Mouse (Mus musculus) kidney, adult 11 months (tissue): ENCODE measurements around the gene Ttc28.

ENCODE experiments used
- DNase-seq: peaks from one replicate; pipeline ENCODE4 v3.0.0; 2022

The Ttc28 gene

DNA sequence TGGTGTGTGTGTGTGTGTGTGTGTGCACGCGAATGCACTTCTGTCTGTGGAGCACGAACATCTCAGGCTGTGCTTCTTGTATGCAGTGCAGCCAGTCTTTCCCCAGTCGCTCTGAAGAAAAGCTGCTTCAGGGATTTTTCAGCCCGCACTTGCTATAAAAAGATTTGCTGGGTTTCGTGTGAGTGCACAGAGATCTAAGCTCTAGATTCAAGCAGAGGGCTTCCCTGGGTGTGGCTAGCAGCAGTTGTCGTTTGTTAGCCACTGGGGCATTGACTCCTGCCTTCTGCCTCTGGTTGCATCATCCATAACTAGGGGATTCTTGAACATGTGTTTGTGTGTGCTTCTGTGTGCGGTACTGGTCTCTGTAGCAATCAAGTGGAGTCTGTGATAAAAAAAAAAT, 175.9 kb downstream of the Ttc28 start:
- DNase-seq = no peak

DNA sequence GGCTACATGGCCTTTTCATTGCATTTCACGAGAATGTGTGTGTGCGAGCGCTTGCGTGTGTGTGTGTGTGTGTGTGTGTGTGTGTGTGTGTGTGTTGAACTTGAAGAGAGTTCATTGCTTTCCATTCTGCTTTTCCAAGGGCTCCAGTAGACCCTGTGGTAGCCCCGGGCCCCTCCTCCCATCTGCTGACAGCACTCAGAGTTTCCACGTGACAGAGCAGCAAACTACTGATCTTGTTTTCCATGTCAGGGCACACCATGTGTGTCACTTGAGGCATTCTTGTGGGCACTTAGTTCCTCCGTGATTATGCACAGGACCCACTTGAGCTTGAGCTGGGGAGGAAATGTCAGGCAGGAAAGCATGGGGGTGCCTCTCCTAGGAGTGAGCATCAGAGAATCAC, 177.5 kb downstream of the Ttc28 start:
- DNase-seq = no peak

DNA sequence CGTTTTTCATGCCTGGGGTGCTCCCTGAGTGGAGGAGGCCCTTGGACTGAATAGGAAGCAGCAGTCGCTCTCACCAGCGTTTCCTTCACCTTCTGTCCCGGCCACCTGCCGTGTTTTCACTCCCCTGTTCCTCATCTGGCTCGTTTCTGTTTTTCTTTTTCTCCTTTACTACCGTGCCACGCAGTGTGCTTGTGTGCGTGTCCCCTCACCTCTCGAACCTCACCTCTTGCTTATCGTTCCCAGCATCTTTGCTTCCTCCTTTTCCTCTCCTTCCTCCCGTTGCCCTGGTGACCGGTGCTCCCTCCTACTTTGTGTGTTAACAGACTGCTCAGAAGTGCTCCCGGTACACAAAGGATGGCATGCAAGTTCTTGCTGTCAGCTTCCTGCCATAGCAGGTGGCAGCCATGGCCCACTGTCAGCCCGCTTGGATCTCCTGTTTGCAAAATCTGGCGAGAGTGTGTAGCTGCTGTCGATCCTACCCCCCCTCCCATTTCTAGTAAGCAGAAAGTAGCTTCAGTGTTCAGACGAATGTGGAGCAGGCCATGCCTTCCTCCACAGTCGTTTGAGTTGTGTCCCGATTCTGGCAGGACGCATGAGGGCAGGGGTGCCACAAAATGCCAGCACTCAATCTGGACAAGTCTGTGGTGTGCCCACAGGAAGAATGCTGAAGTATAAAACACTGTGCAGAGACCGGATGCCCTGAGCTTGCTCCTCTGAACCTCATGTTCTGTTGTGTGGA, 179.0 kb downstream of the Ttc28 start:
- DNase-seq = no peak

DNA sequence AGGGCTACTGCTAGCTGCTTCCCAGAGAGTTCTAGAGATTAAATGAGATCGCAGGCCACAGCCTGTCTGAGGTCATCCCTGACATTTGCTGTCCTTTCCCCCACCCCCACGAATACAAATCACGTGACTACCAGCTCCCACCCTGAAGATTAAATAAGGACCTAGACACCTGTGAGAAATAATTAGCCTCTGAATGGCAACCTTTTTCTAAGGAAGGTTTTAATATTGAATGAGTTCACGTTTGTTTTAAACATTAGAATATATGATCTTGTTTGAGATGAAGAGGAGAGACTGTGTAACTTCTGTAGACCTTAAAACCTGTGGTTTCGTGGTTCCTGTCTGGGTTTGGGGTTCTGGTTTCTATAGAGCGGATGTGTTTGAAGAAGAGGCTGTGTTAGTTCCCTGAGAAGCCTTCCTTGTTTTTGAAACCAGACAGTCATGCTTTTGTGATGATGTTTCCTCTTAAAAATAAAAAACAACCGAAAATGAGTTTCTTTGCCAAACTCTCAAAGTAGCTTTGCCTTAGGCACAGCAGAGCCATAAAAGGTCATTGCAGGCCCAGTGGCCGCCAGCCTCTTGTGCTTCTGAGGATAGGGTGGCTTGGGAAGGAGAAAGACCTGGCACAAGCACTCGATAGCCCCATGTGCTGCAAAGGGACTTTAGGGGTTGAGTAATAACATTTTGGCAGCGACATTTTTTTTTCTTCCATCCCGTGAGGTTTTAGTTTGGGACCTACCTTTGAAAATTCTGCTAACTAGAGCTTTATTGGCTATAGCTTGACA, 179.7 kb downstream of the Ttc28 start:
- DNase-seq = no peak

DNA sequence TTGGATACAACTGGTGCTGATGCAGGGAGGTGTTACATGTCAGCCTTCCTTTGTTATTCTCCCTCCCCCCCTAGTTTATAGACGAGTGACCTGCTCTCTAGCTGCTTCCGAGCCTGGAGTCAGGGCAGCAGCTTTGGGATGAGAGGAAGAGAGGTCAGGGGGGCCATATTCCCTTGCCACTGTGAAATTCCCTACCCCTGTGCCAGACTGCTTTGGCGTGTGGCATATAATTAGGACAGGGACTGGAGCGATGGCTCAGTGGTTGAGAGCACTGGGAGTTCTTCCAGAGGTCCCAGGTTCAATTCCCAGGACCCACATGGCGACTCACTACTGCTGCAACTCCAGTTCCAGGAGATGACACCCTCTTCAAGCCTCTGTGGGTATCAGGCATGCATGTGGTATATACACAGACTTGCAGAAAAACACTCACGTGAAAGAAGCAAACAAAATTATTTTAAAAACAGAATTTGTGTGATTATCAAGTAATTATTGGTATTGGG, 180.7 kb downstream of the Ttc28 start:
- no peak for DNase-seq

DNA sequence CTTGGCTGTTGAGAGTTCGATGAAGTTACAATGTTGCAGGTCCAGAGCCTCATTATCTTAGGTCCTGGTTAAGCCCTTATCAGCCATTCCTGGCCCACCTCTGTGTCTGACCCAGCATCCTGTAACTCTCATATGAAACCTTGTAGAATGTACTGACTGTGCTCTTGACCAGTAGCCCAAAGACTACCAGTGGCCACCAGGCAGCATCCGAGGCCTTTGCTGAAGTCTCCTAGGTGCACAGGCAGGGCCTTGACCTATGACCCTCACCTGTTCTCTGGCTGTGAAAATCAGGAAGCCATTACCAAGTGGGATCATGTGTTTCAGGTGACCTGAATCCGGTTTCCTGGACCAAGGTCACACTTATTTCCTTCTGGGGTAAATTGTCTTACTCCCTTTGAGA, 183.6 kb downstream of the Ttc28 start:
- DNase-seq = no peak

DNA sequence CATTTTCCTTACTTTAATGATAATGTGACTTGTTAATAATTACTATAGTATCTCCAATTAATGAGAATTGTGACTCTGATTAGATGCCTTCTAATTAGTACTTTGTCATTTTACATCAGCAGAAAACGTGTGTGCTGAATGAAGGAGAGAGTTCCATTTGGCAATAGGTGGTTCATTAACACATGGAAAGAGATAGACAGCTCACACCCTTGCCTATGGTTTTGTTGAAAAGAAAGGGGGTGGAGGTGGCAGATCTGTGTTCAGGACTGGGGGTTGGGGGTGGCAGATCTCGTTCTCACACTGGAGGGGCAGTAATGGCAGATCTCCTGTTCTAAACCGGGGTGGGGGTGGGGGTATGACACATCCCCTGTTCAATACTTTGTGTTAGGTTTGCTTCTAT, 184.4 kb downstream of the Ttc28 start:
- DNase-seq = no peak

DNA sequence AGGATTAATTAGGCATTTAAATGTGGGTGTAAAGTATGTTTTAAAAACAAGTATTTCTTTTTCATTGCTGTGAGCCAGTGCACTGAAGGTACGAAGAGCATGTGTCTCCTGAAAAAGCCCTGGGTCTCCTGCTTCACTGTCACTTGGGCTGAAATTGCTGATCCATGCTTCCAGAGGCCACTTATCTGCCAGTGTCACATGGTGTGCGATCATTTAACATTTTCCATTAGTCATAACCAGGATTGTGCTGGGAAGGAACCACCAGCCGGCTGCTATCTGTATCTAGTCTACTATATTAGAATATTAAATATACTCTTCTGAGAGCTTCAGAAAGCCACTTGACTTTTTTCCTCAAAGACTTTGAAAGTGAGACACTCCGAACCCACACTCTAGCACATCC, 186.2 kb downstream of the Ttc28 start:
- DNase-seq = no peak

DNA sequence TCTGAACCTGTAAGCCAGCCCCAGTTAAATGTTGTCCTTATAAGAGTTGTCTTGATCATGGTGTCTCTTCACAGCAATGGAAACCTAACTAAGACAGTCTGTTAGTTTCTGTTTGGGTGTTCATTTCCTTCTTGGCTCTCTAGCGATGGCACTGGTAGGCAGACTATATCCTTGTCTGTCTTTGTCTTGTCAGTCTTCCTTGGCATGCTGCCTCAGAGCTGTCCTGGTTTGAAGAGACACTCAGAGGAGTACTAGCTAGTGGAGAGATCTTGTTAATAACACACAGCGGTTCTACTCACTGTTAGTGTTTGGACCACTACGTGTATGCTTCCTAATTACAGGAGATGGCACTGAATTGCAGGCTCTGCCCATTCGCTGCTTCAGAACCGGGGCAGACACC, 189.9 kb downstream of the Ttc28 start:
- no peak for DNase-seq

DNA sequence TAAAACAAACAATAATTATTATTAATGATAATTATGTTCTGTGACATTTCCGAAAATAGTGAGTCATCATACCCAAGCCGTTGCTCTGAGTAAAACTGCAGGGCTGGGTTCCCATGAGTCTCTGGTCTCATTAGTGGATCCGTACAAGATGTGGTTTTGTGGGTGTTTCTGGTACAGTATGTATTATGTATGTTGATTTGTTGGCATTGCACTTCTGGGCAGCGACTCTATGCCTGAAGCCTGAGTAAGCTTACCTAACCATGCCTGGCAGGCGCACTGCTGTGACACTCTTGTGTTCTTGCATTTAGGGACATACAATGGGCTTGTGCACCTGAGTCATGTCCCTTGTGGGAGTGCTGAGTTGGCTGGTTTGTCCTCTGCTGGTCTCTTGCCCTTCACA, 190.3 kb downstream of the Ttc28 start:
- no peak for DNase-seq

DNA sequence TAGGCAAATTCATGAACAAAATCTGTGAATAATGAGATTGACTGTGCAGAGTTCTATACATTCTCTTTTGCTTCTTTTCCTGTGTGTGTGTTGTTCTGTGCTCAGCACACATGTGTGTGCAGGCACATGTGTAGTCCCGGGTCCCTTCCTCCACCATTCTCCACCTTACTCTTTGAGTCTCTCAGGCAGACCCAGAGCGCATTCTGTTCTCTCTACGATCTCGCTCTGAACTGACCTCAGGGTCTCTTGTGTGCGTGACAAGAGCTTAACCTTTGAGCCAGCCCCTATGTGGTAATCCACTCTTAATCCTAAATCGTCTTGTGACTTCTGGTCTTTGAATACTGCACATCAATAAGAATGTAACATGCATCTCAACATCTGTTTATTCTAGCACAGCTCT, 190.8 kb downstream of the Ttc28 start:
- DNase-seq = no peak

DNA sequence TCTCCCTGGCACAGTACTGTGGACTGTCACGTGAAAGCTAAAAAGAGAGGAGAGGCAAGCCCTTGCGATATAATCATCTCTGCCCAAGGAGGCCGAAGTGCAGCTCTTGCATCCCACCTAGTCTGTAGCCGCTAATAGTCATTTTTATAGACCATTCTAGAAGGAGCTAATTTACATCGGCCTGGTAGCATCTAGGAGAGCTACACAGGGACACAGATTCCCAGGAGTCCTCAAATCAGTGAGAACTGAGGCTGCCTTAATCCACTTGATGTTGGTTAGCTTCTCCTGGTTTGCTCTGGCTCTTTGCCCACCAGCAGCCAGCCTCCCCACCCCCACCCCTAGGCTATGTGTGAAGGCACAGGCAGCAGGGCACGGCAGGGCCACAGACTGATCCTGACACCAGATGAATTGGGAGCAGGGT, 193.7 kb downstream of the Ttc28 start:
- no peak for DNase-seq

DNA sequence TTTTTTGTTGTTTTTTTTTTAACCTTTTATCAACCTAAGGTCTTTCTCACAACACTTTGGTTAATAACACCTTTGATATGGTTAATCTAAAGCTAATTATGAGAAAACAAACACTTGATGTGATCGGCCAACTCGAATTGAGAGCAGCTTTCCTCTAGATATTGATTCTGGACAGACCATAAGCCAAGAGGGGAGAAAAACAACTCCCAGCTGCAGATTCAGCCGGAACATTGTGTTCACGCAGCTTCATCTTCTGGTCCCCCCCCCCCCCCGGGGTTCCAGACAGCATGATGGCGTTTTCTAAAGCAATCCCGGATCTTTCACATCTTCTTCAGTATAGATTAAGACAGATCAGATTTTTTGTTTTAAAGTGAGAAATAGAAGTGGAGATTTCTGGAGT, 194.4 kb downstream of the Ttc28 start:
- DNase-seq = no peak

DNA sequence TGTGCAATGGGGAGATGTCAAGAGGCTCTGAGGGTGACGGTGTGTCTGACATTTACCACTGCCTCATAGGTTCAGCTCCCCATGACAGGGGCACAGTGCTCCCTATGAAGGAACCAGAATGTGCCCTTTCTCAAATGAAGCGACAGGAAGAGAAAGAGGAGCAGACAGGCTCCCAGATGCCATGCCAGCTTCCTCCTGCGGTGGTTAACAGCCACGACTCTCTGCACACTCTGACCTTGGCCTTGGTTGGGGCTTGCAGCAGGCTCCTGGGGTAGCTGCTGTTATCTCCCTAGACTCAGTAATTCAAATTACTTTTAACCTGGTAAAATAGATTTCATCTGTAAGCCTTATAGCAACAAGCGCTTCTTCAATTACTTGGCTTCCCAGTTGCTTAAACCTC, 196.2 kb downstream of the Ttc28 start:
- no peak for DNase-seq

DNA sequence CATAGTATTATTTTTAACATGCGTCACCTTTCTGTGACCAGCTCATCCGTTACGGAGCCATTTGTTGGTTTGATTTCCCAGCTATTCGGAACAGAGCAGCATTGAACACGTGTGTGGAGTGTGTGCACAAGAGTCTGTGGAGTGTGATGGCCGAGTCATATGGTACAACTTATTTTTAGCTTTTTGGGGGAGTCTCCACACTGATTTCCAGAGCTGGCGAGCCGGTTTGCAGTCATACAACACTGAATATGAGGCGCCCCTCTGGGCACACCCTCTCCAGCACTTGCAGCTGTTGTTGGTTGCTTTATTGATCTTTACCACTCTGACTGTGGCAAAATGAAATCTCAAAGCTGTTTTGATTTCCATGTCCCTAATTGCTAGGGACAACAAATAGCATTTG, 197.7 kb downstream of the Ttc28 start:
- DNase-seq = no peak

DNA sequence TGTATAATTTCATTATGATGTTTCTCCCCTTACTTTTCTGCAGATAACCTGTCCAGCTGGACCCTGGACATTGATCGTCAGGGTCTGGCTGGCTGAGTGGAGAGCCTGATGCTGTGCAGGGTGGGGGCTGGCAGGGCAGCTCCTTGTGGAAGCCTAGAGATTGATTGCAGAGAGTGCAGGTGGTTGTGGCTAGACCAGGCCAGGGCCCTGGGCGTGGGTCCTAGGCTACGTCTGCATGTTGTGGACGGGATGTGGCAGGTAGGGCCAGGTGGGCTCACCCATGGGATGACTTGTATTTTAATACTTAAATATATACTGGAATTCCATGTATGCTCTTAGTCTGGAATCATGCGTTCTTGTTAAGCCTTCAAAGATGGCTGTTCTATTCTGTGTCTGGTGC, 201.0 kb downstream of the Ttc28 start:
- DNase-seq = no peak

DNA sequence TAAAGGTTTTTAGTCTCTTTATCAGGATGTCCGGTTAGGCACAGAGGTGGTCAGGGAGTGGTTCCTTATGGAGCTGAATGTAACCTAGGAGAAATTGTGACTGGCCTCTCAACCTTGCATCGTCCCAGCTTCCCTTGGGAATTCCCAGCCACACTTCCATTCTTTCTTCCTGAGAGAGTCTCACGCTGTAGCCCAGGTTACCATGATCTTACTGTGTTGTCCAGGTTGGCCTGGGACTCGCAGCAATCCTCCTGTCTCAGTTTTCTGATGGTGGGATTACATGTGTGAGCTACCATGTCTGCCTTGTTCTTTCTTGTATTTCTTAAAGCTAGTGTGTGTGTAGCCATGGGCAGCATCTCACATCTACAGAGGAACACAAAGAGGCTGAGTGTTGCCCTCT, 206.2 kb downstream of the Ttc28 start:
- no peak for DNase-seq

DNA sequence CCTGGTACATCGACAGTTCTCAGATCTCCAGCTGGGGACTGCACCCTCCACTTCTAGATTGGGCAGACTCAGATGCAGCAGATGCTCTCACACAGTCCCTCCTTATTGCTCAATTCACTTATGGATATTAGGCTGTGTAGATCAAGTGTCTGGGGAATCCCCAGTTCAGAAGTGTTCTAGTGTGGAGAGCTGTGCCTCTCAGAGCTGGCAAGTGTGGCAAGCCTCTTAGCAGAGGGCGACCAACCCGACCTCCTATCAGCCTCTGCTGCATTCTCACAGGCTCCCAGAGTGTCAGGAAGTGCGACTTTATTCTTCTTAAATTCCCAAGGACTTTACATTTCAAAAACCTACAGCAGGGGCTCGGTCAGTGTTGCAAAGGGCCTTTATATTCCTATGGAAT, 217.1 kb downstream of the Ttc28 start:
- no peak for DNase-seq

DNA sequence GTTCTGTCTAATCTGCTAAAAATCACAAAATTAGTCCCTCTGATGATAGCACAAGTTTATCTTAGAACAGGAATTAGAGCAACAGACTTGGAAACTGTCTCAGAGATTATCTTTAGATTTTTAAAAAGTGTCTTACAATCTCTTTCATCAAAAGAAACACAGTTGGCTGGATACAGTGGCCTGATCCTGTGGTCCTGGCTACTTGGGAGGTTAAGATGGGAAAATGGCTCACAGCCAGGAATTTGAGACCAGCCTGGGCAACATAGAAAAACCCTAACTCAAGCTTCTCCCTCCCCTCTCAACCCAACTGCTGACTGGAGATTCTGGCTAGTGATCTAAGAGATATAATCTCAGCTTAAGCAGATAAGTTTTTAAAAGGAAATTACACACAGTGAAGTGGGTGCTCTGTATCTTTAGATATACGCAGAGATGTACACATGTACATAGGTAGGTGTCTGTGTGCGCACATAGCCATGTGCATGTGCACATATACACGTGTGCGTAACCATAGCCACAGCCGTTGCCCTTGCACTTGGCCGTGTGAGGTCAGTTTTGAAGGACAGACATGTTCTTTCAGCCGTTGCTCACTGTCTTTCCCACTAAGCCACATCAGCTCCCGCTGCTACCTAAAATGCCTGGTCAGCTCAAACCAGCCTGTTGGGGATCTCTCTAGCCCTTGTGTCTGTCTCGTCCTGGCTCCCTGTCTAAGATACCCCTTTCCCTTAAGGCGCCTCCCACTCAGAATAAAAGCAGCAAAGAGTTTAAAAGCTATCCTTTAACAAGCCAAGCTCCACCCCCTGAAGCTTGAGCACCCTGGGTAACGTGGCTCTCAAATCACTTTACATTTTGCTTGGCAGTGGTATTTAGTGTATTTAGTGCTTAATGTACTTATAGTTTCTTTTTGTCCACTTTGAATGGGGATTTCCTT, 217.9 kb downstream of the Ttc28 start:
- peak; percentile 36 for DNase-seq

DNA sequence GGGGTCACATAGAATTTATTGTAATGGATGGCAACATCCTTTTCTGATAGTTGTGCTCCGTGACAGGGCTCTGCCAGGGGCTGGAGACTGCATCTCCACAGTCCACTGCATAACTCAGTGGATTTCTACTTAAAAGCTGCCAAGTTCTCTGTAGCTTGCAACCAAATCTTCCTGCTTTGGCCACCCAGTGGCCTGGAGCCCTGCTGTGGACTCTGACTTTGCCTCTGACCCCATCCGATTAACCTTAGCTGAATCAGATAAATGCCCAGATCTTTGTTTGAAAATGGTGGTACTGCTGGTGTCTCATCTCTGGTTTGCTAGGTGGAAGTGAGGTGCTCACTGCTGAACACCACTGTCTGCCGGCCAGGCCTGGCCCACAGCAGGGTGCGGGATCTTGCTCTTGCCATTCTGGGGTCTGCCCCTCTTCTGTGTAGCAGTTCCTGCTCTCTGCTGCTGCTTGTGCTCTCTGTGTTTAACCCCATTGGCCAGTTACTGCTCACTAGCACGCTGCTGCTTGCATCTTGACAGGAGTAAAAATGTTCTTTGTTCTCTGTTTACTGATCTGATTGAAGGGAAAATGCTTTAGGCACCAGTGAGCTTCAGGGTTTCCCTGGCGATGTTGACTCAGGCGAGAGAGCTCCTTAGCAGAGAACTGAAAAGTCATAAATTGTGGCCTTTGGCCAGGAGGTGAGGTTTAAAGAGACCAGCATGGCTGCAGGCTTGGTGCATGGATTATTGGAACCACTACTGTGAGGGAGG, 219.1 kb downstream of the Ttc28 start:
- DNase-seq = peak; percentile 62

DNA sequence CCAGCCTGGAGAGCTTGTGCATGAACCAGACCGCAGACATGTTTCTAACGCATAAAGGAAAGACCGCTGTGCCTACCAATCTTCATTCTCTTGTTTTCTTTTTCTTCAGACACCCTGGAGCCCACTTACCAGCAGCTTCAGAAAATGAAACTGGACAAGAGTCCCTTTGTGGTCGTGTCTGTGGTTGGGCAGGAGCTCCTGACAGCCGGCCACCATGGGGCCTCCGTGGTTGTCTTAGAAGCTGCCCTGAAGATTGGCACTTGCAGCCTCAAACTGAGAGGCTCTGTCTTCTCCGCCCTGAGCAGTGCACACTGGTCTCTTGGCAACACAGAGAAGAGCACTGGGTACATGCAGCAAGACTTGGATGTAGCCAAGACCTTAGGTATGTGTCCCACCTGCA, 221.0 kb downstream of the Ttc28 start:
- no peak for DNase-seq

DNA sequence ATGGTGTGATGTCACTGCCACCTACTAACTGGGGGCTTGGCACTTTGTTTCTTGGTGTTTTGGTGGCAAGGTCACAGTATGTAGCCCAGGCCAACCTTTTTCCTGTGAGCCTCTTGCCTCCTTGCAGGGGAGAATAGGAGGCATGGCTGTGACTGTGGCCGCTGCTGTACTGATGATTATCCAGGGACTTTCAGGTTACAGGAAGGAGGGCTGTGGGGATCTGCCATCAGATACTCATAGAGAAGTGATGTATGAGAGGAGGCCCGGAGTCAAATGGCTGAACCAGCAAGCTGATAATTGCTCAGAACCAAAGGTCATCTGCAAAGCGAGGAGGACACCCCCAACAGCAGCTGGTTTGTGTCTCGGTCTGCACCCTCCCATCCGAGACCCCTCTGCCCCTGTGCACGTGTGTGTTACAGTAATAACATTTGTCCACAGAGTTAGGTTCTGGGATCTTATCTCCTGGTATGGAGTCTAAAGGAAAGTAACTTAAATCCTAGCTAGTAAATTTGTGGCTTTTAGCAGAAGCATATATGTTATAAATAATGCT, 221.9 kb downstream of the Ttc28 start:
- DNase-seq = no peak
